Mouse (Mus musculus) forebrain, postnatal 0 days (tissue): ENCODE measurements at regions not wholly inside any gene's neighbourhood (a gene's known extent, or its start where the extent isn't known, plus 50 kb on each side); places are given as distances from the start of the nearest gene placed in this dataset.
A peak's percentile ranks its signal among the peaks of the same experiment; 100 is the strongest.
"Not testable (repeated sequence)": the region's sequence is repeated elsewhere in the genome, so short reads cannot be mapped to it uniquely, and the experiment has no call there.

Experiments
- ATAC-seq: fragments of 200-750 bp; cut with Nextera tagmentation; 2 replicates; pipeline ENCODE4 v1.8.0; 2017; ENCODE audit warnings: mild to moderate bottlenecking, moderate library complexity
- DNase-seq: peaks from one replicate; pipeline ENCODE4 v3.0.0-alpha.2; 2015
- H3K27ac ChIP-seq: fragments of 300-500 bp; sonication (generic); 2 replicates; pipeline ENCODE4 v1.5.1; 2014; ENCODE audit warnings: low read depth, mild to moderate bottlenecking, antibody characterized with exemption, low read length, moderate library complexity, mixed read lengths
- H3K27me3 ChIP-seq: fragments of 300-500 bp; sonication (generic); 2 replicates; pipeline ENCODE4 v1.6.1; 2014; ENCODE audit warnings: mild to moderate bottlenecking, low read length, mixed read lengths; ENCODE audit not compliant: insufficient read depth
- H3K36me3 ChIP-seq: fragments of 300-500 bp; sonication (generic); 2 replicates; pipeline ENCODE4 v1.6.1; 2014; ENCODE audit warnings: mild to moderate bottlenecking, moderate library complexity; ENCODE audit not compliant: insufficient read depth
- H3K4me1 ChIP-seq: fragments of 300-500 bp; sonication (generic); 2 replicates; pipeline ENCODE4 v1.6.1; 2014; ENCODE audit warnings: antibody characterized with exemption; ENCODE audit not compliant: insufficient read depth
- H3K4me2 ChIP-seq: fragments of 300-500 bp; sonication (generic); 2 replicates; pipeline ENCODE4 v1.6.1; 2014; ENCODE audit warnings: low read depth, mild to moderate bottlenecking, moderate library complexity
- H3K4me3 ChIP-seq: fragments of 300-500 bp; sonication (generic); 2 replicates; pipeline ENCODE4 v1.5.1; 2014; ENCODE audit warnings: low read depth, low read length, mixed read lengths
- H3K9ac ChIP-seq: fragments of 300-500 bp; sonication (generic); 2 replicates; pipeline ENCODE4 v1.6.1; 2014; ENCODE audit warnings: mild to moderate bottlenecking
- H3K9me3 ChIP-seq: fragments of 300-500 bp; sonication (generic); 2 replicates; pipeline ENCODE4 v1.6.1; 2016; ENCODE audit warnings: low read length
- CTCF ChIP-seq: sonication (generic); IDR thresholded peaks from 2 replicates; pipeline ENCODE4 v1.5.1; 2016; ENCODE audit warnings: antibody characterized with exemption, control low read depth, low read depth
- WGBS: fragments of 180-500 bp; shearing (Covaris S2); extraction: QIAGEN DNeasy Blood & Tissue Kit; methylation state at CpG from one replicate; pipeline ENCODE4 v1.1.7; 2014; 5-methylcytosine and 5-hydroxymethylcytosine counted together

DNA sequence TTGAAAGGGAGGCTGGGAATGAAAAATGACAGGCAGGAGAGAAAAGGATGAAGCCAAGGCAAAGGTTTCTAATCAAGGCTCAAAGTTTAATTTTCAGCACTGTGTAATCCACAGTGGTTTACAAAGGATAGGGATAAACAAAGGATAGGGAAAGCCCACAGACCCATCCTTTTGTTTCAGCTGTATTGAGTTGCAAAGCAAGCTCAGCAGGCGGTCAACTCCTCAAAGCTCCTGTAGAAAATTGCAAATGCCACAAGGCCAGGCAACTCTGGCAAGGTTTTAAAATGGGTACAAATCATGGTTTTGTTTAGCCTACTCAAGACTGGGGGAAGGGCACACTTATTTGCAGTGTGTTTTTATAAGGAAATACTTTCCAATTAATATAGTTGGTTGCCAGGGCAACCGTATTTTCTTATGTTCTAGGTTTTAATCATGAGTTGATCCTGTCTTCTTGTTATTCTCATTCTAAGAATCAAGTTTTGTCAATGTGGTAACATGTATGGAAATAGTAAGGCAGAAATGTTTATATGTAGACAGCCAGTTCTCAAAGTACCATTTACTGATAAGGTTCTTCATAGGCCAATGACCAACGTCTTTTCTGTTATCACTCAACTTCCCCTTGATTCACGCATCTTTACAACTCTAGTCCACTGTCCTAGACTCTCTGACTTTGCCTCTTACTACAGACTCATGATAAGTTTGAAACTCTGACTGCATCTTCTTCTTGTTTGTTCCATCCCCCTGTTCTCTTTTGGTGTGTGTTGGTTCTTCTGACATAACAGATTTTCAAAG, 159.8 kb upstream of the Arrdc3 start:
- H3K4me1 ChIP-seq = no peaks in the 10 kb centered on the region
- no peak for TF ChIP-seq CTCF
- H3K9ac ChIP-seq = no peak overlapping the region
- DNase-seq (no peak), ATAC-seq (no peak)
- WGBS = 42% methylated on average over 4 of the region's 4 CpGs
- H3K36me3 ChIP-seq = no peaks in the 10 kb centered on the region
- H3K9me3 ChIP-seq = no peaks in the 10 kb centered on the region
- no peak overlapping the region for H3K27ac ChIP-seq
- no peak overlapping the region for H3K4me3 ChIP-seq
- no peak overlapping the region for H3K4me2 ChIP-seq
- no peaks in the 10 kb centered on the region for H3K27me3 ChIP-seq

DNA sequence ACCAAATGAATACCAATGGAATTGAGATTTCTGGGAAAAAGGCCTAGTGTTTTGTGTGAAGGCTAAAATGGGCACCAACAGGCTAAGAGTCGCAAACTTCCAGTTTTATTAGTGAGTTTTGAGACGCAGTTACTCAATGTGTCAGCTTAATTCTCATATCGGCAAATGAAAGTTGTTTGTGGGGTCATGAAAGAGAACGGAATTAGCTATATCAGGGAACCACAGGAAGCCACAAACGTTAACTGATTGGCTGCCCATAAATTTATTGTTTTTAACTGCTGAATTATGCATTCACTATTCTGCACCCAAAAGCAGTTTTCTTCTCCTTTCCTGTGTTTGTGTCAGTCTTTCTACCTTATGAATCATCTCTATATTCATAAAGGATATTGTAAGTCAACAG, 154.0 kb upstream of the Arrdc3 start:
- no peaks in the 10 kb centered on the region for H3K4me1 ChIP-seq
- H3K4me2 ChIP-seq = no peak overlapping the region
- no peak overlapping the region for H3K9ac ChIP-seq
- no peak overlapping the region for H3K27ac ChIP-seq
- no peaks in the 10 kb centered on the region for H3K36me3 ChIP-seq
- WGBS = 90% methylated on average over 5 of the region's 5 CpGs
- no peak for TF ChIP-seq CTCF
- H3K9me3 ChIP-seq = no peaks in the 10 kb centered on the region
- no peak for DNase-seq
- no peak for ATAC-seq
- H3K4me3 ChIP-seq = no peak overlapping the region
- no peaks in the 10 kb centered on the region for H3K27me3 ChIP-seq

DNA sequence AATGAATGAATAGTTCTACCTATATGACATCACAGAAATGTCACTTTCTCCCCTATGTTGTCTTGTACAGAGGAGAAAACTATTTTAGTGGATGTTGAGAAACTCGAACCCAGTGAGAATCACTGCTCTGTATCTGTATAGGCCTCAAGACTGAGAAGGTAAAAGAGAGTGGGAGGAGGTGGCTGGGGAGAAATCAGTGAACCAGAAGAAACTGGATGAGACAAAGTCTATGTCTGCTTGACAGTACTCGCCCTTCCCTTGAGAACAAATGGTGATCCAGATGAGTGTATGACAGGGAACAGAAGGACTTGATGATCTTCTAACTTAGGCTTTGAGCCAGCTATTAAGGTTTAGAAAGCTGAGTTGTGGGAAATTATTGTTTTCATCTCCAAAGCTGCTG, 137.2 kb upstream of the Arrdc3 start:
- no peak for DNase-seq
- H3K27ac ChIP-seq = no peak overlapping the region
- ATAC-seq = no peak
- TF ChIP-seq CTCF = no peak
- no peak overlapping the region for H3K4me2 ChIP-seq
- H3K9ac ChIP-seq = no peak overlapping the region
- no peaks in the 10 kb centered on the region for H3K4me1 ChIP-seq
- H3K36me3 ChIP-seq = no peaks in the 10 kb centered on the region
- H3K27me3 ChIP-seq = no peaks in the 10 kb centered on the region
- H3K9me3 ChIP-seq = no peaks in the 10 kb centered on the region
- 64% methylated on average over 2 of the region's 2 CpGs for WGBS
- H3K4me3 ChIP-seq = no peak overlapping the region

GRCm38 (mm10) chr13:80747022-80747421, 136.2 kb upstream of the Arrdc3 start:
- DNase-seq = peak; percentile 73
- not testable (repeated sequence) for H3K27me3 ChIP-seq, H3K9ac ChIP-seq, H3K4me3 ChIP-seq, H3K27ac ChIP-seq, H3K4me1 ChIP-seq, H3K36me3 ChIP-seq, H3K4me2 ChIP-seq, H3K9me3 ChIP-seq
- WGBS = 37% methylated on average over 6 of the region's 6 CpGs
- ATAC-seq = peak; percentile 75; the same call in 1 of the 2 replicates
- peak; percentile 73 for TF ChIP-seq CTCF
